In genomic region chr1:176814591-176815062, GRCm38 (mm10) we compare ENCODE assay signal across 8 mouse cellular contexts. TPM values are rescaled to one million over a fixed set of nuclear protein-coding genes. Genes with fewer than 3 reads are reported as not detected.
DNase-seq lines count a peak whose midpoint lies in the region; ATAC-seq lines count a peak whose summit lies in the region.

Sdccag8 (plus strand) TSS chr1:176814660.

- peak within 1 kb of the TSS; percentile 74 for H3K4me2 ChIP-seq in hindbrain, embryonic 13.5 days

- H3K27ac ChIP-seq in hindbrain, embryonic 13.5 days, result peak within 1 kb of the TSS; percentile 100

- under 1% methylated on average over 25 of the region's 25 CpGs for WGBS in hindbrain, embryonic 13.5 days

- ATAC-seq in hindbrain, embryonic 13.5 days (ENCODE audit: low FRiP score), result peak; percentile 97

- H3K9ac ChIP-seq in hindbrain, embryonic 13.5 days, result peak within 1 kb of the TSS; percentile 98

- peaks cover 25% of the 10 kb centered on the region for H3K4me1 ChIP-seq in hindbrain, embryonic 13.5 days (replicated peaks)

- no peaks in the 10 kb centered on the region for H3K9me3 ChIP-seq in hindbrain, embryonic 13.5 days

- H3K27me3 ChIP-seq in hindbrain, embryonic 13.5 days, result no peaks in the 10 kb centered on the region

- H3K4me3 ChIP-seq in hindbrain, embryonic 13.5 days, result peak within 1 kb of the TSS; percentile 89

- H3K36me3 ChIP-seq in hindbrain, embryonic 13.5 days, result no peaks in the 10 kb centered on the region

- DNase-seq in NIH3T3 (ENCODE audit: low read depth), result peak; percentile 98
- DNase-seq in cerebellum, postnatal 10 days, result peak; percentile 93 to 96
- peak; percentile 93 to 94 for DNase-seq in frontal cortex, postnatal 10 days (ENCODE audit: low spot score in 2 of 2)
- peak; percentile 76 to 81 for DNase-seq in layer of hippocampus, postnatal 25 days (ENCODE audit: extremely low spot score in 1 of 2, low spot score in 1 of 2)
- peak; percentile 97 for DNase-seq in lung, postnatal 25 days (ENCODE audit: low spot score)
- peak; percentile 98 for DNase-seq in retina, embryonic 14.5 days (ENCODE audit: low spot score)
- peak; percentile 86 for DNase-seq in thymus, postnatal 4 days

RNA-seq across cellular contexts. Expression of gene Sdccag8, which starts in this region (rescaled TPM):
- polyA plus RNA-seq in hindbrain, embryonic 13.5 days (2015; fragmentation: Nextera tagmentation; extraction: Ambion mirVana), result 25.7 and 26.5 TPM in 2 replicates
- total RNA-seq in layer of hippocampus, postnatal 25 days (2021), result 10 to 100 TPM; 11.8 to 17.0 TPM

Comparison
In these comparisons a context has a peak if more than half of its experiments do, and no peak if none do; other contexts are left out.
1. Peak in every context shown above with its lines: DNase-seq, ATAC-seq, H3K4me3 ChIP-seq and H3K27ac ChIP-seq.